23 mouse cellular contexts compared by ENCODE assay signal in the genomic region with DNA sequence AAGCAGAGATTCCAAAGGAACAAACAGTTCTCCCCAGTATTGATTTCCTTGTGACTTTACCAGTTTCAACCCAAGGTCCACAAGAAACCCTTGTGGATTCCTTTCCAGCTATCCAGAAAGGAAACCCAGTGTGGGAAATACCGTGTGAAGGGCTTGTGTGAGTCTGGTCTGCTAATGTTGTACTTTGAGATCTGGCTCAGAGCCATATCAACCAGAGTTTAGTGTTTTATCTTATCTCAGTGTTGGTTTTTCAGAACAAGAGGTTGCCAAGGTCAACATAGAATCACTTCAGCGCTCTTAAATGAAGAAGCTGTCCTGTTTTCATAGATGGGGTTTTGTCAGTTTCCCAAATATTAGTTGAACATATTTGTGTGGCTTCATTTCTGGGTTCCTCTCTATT.
"Had no signal": no experiment of that assay in that cellular context is flagged by ENCODE, and none has a peak within 500 bp of the region (broad histone marks: within the 10 kb centered on the region; RNA-seq: fewer than 3 reads in every experiment).

No protein-coding gene starts in this region.

- H3K4me1 ChIP-seq: limb, embryonic 12.5 days; limb, embryonic 15.5 days; liver, embryonic 13.5 days; lung, embryonic 15.5 days; megakaryocyte, embryonic 14.5 days; midbrain, embryonic 10.5 days; midbrain, embryonic 13.5 days; neural tube, embryonic 13.5 days; stomach, embryonic 15.5 days had no signal

- DNase-seq: kidney, adult 11 months; kidney, adult 9 months; kidney, postnatal 25 days; left cerebral cortex, postnatal 4 days; liver, embryonic 13.5 days; lung, adult 18-20 months; lung, postnatal 10 days; lung, postnatal 36 days; retina, postnatal 1 day; right cerebral cortex, postnatal 25 days; spleen, adult 18-20 months; thymus, postnatal 25 days had no signal

- H3K36me3 ChIP-seq: limb, embryonic 12.5 days; limb, embryonic 15.5 days; liver, embryonic 13.5 days; lung, embryonic 15.5 days; midbrain, embryonic 10.5 days; midbrain, embryonic 13.5 days; neural tube, embryonic 13.5 days; stomach, embryonic 15.5 days had no signal

- H3K4me3 ChIP-seq: limb, embryonic 12.5 days; limb, embryonic 15.5 days; liver, embryonic 13.5 days; lung, embryonic 15.5 days; megakaryocyte, embryonic 14.5 days; midbrain, embryonic 10.5 days; midbrain, embryonic 13.5 days; myocyte; neural tube, embryonic 13.5 days; stomach, embryonic 15.5 days had no signal

- H3K4me2 ChIP-seq: limb, embryonic 12.5 days; limb, embryonic 15.5 days; liver, embryonic 13.5 days; lung, embryonic 15.5 days; midbrain, embryonic 13.5 days; neural tube, embryonic 13.5 days; stomach, embryonic 15.5 days had no signal

- H3K9me3 ChIP-seq: limb, embryonic 12.5 days; limb, embryonic 15.5 days; liver, embryonic 13.5 days; lung, embryonic 15.5 days; megakaryocyte, embryonic 14.5 days; midbrain, embryonic 10.5 days; midbrain, embryonic 13.5 days; neural tube, embryonic 13.5 days; stomach, embryonic 15.5 days had no signal

- H3K27me3 ChIP-seq: limb, embryonic 12.5 days; limb, embryonic 15.5 days; liver, embryonic 13.5 days; lung, embryonic 15.5 days; megakaryocyte, embryonic 14.5 days; midbrain, embryonic 13.5 days; neural tube, embryonic 13.5 days; stomach, embryonic 15.5 days had no signal

- ATAC-seq: midbrain, embryonic 13.5 days; midbrain, embryonic 16.5 days had no signal

- H3K27ac ChIP-seq: kidney, postnatal 0 days; limb, embryonic 12.5 days; limb, embryonic 15.5 days; liver, embryonic 13.5 days; lung, embryonic 15.5 days; midbrain, embryonic 10.5 days; midbrain, embryonic 13.5 days; neural tube, embryonic 13.5 days; stomach, embryonic 15.5 days had no signal

- H3K9ac ChIP-seq: limb, embryonic 12.5 days; limb, embryonic 15.5 days; liver, embryonic 13.5 days; lung, embryonic 15.5 days; midbrain, embryonic 13.5 days; neural tube, embryonic 13.5 days; stomach, embryonic 15.5 days had no signal
